Mouse (Mus musculus) gonadal fat pad, adult 2 months (tissue): Measurements from ENCODE around the gene Tmem115. TPM values are rescaled to one million over a fixed set of nuclear protein-coding genes. Genes with fewer than 3 reads are reported as not detected.
"Not testable (repeated sequence)": the region's sequence is repeated elsewhere in the genome, so short reads cannot be mapped to it uniquely, and the experiment has no call there.

ENCODE experiments used
- DNase-seq: peaks from one replicate; pipeline ENCODE4 v3.0.0-alpha.2; 2012; ENCODE audit warnings: low read depth
- polyA plus RNA-seq: library from polyadenylated mRNA; depleted of rRNA; stranded (reverse); fragments of >200 nt; gene quantifications from 2 replicates; pipeline ENCODE4 v1.2.3, GENCODE M21; 2012

Gene Tmem115
- polyA plus RNA-seq, 1 experiment = 54.1 TPM

DNA sequence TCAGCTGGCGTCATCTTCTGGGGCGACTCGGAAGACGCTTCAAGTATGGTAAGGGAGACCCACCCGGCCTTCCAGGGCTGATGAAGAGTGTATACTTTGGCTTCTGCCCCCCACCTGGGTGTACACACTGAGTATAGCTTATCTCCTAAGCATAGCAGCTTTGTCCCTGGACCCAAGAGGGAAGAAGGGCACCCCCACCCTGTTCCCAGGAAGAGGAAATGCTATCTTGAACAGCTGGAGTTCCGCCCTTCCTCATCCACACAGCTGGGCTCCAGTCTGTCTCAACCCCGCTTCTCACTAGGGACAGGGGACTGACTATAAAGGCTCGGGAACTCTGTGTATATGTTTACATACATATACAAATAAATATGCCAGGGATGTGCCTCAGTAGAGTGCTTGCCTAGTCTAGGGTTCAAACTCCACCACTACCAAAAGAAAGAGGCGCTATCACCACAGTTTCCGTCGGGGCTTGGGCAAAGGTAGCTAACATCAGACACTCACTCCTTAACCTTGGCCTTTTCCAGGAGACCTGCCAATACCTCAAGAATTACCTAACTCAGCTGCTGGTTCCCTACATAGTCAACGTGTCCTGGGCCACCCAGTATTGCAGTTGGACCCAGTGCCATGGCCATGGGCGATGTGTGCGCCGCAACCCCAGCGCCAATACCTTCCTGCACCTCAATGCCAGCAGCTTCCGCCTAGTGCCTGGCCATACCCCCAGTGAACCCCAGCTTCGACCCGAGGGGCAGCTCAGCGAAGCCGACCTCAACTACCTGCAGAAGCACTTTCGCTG is 38.0 kb downstream of the Tmem115 start:
- no peak for DNase-seq

DNA sequence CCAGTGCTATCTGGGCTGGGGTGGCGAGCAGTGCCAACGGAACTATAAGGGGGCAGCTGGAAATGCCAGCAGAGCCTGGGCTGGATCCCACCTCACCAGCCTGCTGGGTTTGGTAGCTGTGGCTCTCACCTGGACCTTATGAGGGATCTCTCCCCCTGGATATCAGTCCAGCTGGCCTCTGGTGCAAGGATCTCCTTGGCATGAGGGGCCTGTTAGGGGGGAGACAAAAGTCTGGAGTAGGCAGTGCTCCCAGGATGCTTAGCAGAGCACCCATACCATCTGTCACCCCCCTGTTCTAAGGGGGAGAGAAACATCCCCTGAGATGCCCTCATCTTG is 38.5 kb downstream of the Tmem115 start:
- DNase-seq = no peak

DNA sequence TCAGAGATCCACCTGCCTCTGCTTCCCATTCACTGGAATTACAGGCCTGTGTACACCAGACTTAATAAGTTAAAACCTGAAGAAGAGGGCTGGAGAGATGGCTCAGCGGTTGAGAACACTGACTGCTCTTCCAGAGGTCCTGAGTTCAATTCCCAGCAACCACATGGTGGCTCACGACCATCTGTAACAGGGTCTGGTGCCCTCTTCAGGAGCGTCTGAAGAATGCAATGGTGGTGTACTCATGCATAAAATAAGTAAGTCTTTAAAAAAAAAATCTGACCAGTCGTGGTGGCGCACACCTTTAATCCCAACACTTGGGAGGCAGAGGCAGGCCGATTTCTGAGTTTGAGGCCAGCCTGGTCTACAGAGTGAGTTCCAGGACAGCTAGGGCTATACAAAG is 40.0 kb downstream of the Tmem115 start:
- not testable (repeated sequence) for DNase-seq

DNA sequence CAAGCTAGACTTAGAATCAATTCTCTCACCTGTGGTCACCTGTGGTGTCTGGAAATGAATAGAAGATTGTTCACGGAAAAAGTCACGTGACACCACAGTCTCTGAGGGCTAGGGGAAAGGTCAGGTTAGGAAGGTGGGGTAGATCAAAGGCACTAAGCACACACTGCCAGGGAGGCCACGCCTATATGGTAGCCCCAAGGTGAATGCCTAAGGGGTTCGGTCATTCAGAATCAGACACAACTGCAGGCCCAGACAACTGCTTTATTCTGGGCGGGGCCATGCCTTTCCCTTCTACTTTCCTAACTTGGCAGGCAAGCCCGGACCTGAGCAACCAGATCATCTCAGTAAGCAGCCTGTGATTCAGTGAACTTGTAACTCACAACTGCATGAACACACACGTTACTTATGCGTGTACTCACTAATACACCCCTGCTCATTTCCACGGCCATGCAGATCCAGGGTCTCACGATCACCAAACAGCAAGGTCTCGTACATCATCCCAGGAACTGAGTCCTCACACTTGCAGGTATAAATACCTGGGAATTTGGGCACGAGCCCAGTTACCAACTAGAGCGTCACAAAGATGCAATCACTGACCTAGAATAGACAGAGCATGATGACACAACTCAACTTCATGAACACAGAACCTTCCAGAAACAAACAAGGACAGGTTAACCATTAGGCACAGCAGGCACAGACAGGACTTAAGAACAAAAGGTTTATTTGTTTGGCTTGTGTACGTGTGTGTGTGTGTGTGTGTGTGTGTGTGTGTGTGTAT is 42.0 kb downstream of the Tmem115 start:
- no peak for DNase-seq

DNA sequence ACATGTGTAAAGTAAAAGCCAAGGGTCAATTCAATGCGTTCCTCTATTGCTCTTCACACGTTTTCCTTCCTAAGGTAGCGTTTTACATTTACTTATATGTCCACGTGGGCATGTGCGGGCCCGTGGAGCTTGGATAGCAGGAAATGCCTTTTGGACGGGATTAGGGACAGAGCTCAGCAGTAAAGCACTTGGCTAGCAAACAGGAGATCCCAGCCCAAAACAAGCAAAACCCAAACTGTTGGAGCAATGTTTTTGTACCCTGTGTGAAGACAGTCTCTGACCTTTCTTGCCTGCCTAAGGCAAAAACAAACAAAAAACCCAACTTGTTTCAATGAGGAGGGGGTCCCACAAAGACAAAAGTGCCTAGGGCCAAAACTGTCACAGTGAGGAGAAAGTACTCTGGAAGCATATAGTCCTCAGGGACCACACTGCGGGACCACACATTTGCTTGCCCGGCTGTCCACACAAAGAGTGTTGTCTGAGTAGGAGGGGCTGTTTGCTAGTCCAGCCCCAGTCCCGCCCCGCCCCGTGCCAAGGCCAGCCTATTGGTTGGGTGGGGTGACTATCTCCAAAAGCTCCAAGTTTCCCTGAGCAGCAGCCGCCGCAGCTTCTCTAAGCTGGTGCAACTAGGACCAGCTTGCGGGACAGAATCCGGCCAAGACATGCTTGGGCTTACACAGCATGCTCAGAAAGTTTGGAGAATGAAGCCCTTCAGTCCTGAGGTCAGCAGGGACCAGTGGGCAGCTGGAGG is 42.8 kb downstream of the Tmem115 start, which contains the start of gene Hyal1:
TSS of gene Hyal1 (plus strand) at position 571 of the 751 bp plus-strand sequence.
- no peak for DNase-seq

DNA sequence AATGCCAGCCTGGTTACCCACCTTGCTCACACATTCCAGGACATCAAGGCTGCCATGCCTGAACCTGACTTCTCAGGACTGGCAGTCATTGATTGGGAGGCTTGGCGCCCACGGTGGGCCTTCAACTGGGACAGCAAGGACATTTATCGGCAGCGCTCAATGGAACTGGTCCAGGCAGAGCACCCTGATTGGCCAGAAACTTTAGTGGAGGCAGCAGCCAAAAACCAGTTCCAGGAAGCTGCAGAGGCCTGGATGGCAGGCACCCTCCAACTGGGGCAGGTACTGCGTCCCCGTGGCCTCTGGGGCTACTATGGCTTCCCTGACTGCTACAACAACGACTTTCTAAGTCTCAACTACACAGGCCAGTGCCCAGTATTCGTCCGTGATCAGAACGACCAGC is 44.1 kb downstream of the Tmem115 start:
- no peak for DNase-seq

DNA sequence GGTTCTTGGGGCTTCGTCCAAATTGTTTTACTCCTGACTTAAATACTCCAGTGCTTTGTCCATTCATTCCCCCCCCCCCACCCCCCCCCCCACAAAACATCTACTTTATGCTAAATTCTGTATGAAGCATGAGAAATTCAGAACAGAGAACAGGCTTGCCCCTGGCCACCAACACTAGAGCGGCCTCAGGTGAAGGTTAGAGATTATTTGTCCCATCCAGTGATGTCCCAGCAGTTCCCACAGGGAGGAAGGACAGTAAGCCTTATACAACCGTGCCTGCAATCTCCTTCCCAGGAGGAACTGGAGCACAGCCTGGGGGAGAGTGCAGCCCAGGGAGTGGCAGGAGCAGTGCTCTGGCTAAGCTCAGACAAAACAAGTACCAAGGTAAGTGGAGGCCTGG is 44.8 kb downstream of the Tmem115 start, which contains the start of gene Naa80:
TSS of gene Naa80 (plus strand) at position 301 of the 400 bp plus-strand sequence.
- DNase-seq = no peak

DNA sequence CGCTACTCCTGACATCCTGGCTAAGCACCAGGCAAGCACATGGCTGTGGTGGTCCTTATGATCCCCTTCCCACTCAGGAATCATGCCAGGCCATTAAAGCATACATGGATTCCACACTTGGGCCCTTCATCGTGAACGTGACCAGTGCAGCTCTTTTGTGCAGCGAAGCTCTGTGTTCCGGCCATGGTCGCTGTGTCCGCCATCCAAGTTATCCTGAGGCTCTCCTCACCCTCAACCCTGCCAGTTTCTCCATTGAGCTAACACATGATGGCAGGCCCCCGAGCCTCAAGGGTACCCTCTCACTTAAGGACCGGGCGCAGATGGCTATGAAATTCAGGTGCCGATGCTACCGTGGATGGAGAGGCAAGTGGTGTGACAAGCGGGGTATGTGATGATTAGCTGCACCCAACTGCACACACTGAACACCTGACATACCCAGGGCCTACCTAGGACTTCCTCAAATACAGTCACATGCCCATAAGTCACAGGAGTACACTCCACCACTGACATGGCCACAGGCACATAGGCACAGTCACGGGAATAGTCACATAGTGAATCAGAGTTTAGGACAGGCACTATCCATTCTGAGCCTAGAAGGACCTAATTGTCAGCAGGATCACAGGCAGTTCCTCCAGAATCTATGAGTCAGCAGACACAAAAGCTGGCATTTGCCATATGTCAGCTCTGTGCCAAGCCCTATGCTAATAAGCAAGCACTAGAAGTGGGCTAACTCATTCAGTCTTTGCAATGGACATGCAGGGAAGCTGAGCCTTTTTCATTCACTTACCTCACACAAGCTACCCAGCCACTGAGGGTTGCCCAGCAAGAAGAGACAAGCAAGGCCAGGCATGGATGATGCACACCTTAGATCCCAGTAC is 45.5 kb downstream of the Tmem115 start:
- DNase-seq = no peak

DNA sequence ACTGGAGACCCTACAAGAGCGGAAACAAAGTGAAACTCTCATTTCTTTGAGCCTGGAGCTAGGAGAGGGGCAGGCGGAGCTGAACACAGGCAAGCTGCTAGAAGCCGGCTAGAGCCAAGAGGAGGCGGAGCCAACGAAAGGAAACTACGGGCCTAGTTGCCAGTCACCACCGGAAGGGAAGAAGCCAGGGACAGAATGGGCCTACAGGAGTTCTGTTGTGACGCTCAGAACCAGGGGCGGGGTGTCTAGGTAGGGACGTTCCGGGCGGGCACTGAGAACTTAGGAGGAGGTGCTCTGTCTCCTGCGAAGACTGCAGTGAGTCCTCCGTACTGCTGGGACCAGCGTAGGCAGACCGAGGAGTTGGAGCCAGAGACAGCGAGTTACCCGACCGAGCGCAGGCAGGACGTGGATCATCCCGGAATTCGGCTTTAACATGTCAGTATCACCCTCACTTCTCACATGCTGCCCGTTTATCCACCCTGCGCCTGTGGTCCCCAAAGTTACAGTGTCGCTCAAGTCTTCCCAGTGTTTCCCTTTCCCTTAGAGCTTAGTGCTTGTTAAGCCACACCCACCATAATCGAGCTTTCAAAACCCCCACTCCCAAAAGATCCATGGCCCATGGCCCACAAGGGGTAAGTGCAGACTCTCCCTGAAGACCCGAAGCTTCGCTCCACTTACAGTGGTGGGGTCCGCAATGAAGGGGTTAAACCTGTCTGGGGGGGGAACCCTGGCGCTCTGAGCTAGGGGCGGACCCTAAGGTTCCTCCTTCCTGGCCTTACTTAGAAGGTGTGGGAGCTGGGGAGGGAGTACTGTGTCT is 47.0 kb downstream of the Tmem115 start, which contains the start of gene Hyal3:
TSS of gene Hyal3 (plus strand) at position 318 of the 817 bp plus-strand sequence.
- no peak for DNase-seq

DNA sequence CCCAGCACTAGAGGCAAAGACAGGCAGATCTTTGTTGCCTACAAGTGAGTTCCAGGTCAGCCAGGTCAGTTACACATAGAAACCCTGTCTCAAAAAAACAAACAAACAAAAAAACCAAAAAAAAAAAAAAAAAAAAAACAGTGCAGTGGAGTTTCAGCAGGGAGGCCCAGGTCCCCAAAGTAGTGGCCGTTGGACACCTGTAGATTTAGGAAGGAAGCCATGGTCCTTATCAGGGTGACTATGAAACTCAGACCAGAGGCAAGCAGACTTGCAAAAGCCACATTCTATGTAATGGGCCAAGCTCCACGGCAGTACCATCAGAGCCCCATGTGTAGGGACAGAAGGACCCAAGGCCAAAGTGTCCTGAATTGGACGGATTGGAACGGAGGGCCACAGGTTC is 47.8 kb downstream of the Tmem115 start:
- DNase-seq = no peak

DNA sequence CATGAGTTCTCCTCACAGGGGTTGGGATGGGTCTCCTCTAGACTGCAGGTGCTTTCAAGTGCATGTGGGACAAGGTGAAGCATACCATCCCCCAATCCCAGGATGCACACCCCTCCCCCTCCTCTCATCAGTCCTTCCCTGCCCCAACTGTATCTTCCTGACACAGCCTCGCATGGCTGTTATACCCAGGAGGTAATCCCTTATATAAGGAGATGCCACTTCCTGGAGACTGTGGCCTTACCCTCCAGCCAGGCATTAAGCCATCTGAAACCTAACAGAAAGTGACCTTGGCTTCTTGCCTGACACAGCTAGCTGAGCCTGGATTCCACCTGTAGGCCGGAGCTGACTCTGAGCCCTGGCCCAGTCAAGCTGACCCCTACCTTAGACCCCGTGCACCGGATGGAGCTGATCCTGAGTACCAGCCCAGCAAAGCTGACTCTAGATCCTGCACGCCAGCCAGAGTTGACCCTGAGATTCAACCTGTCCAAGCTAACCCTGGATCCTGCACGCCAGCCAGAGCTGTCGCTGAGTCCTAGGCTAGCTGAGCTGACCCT is 48.8 kb downstream of the Tmem115 start:
- DNase-seq = no peak

DNA sequence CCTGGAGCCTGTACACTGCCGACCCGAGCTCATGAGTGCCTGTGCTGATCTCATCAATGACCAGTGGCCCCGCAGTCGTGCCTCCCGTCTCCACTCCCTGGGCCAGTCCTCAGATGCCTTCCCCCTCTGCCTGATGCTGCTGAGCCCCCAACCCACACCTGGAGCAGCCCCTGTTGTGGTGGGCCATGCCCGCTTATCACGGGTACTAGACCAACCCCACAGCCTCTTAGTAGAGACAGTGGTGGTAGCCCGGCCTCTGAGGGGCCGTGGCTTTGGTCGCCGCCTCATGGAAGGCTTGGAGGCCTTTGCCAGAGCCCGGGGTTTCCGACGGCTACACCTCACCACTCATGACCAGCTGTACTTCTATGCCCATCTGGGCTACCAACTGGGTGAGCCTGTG is 49.4 kb downstream of the Tmem115 start:
- DNase-seq = no peak

DNA sequence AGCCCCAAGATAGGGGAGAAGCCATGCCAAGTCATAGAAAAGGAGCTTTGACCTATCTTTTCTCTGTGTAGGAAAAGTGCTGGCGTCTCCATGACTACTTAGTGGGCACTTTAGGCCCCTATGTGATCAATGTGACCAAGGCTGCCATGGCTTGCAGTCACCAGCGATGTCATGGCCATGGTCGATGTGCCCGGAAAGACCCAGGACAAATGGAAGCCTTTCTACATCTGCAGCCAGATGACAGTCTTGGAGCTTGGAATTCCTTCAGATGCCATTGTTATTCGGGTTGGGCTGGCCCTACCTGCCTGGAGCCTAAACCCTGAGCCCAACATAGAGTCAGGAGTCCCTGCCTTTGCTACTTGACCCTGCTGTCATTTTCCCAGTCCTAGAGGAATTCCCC is 52.8 kb downstream of the Tmem115 start:
- no peak for DNase-seq

DNA sequence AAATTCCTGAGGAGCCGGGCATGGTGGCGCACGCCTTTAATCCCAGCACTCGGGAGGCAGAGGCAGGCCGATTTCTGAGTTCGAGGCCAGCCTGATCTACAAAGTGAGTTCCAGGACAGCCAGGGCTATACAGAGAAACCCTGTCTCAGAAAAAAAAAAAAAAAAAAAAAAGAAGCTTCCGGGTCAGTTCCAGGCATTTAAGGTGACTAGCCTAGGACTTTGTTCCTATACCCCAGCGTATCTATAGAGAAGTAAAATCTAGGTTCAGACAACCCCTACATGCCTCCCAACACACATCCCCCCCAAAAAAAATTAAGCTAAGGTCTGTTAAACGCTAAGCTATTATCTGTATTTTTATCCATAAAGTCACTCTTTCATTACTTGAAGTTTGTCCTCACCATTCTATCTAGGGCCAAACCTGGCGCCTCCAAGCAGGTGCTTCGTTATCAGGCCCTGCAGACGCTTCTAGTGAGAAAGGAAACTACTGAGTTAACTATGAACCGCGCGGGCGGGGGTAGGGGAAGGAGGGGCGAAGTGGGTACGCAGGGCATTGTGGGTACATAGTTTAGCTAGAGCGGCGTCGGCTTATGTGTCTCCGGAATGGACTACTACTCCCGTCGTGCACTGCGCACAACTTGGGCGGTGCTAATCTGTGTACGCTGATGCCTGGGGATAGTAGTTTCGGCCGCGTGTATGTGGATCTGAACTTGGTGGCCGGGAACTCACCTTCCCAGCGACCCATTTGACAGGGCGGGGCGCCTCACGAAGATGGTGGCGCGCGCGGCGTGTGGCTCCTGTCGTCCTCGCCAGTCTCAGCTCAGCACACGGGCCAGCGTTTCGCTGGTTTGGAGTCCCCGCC is 53.5 kb downstream of the Tmem115 start, which contains the start of gene Ifrd2:
TSS of gene Ifrd2 (plus strand) at position 669 of the 859 bp plus-strand sequence.
- DNase-seq = no peak

DNA sequence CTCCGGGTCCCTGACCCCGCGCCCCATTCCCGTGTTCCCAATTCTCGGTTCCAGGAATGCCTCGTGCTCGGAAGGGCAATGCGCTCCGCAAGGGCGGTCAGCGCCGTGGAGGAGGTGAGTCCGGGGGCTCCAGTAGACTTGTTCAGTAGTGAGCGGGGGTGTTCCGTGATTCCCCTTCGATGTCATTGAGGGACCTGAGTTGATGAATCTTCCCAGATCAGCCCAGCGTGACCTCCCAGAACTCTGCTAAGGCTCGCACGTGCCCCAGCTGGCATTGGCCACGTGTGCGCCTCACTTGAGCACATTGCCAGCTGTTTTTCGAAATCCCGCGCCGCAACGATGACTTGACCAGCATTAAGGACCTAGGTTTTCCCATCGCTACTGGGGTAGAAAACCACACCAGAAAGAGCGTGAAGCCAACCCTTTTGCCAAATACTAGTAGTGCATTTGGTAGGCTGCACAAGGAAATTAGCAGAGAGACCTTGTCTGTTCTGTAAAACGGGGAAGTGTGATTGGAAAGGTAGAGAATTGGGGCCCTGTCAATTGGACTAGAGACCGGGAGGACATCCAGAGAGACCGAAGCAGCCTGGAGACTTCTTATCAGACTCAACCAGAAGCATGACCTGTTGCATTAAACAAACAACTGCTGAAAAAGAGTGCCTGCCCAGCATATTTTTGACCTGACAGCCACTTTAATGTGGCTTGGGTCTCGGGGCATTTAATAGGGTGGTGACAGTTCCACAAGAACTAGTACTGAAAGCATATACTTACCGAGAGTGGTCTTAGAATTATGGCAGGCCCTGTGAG is 54.3 kb downstream of the Tmem115 start:
- no peak for DNase-seq
